Mouse (Mus musculus) heart, embryonic 16.5 days (tissue): ENCODE measurements around the gene Prkcz. TPM values are rescaled to one million over a fixed set of nuclear protein-coding genes. Genes with fewer than 3 reads are reported as not detected.
A peak's percentile ranks its signal among the peaks of the same experiment; 100 is the strongest.
"Not testable (repeated sequence)": the region's sequence is repeated elsewhere in the genome, so short reads cannot be mapped to it uniquely, and the experiment has no call there.

Experiments used
- ATAC-seq: fragments of 200-750 bp; cut with Nextera tagmentation; replicated peaks from 2 replicates; pipeline ENCODE4 v1.8.0; 2017; ENCODE audit warnings: moderate number of reproducible peaks; ENCODE audit not compliant: insufficient read depth, low FRiP score; ENCODE audit errors: extremely low read depth
- H3K27ac ChIP-seq: fragments of 300-500 bp; sonication (generic); 2 replicates; pipeline ENCODE4 v1.5.1; 2014; ENCODE audit warnings: mild to moderate bottlenecking, low read length, control low read depth, moderate library complexity
- H3K27me3 ChIP-seq: fragments of 300-500 bp; sonication (generic); 2 replicates; pipeline ENCODE4 v1.6.1; 2014; ENCODE audit warnings: low read length, mixed read lengths; ENCODE audit not compliant: control insufficient read depth, insufficient read depth
- H3K36me3 ChIP-seq: fragments of 300-500 bp; sonication (generic); 2 replicates; pipeline ENCODE4 v1.6.1; 2014; ENCODE audit not compliant: control insufficient read depth, insufficient read depth
- H3K4me1 ChIP-seq: fragments of 300-500 bp; sonication (generic); 2 replicates; pipeline ENCODE4 v1.6.1; 2014; ENCODE audit warnings: low read length, mixed read lengths; ENCODE audit not compliant: control insufficient read depth, insufficient read depth
- H3K4me2 ChIP-seq: fragments of 300-500 bp; sonication (generic); 2 replicates; pipeline ENCODE4 v1.6.1; 2014; ENCODE audit warnings: low read depth, mild to moderate bottlenecking, control low read depth, low read length
- H3K4me3 ChIP-seq: fragments of 300-500 bp; sonication (generic); 2 replicates; pipeline ENCODE4 v1.5.1; 2014; ENCODE audit warnings: mild to moderate bottlenecking, control low read depth, low read length
- H3K9ac ChIP-seq: fragments of 300-500 bp; sonication (generic); 2 replicates; pipeline ENCODE4 v1.6.1; 2014; ENCODE audit warnings: low read length, control low read depth
- H3K9me3 ChIP-seq: fragments of 300-500 bp; sonication (generic); replicated peaks from 2 replicates; pipeline ENCODE4 v1.6.1; 2016; ENCODE audit warnings: low read length; ENCODE audit not compliant: control insufficient read depth
- WGBS: fragments of 180-500 bp; shearing (Covaris S2); extraction: QIAGEN DNeasy Blood & Tissue Kit; methylation state at CpG from one replicate; pipeline ENCODE4 v1.1.7; 2014; 5-methylcytosine and 5-hydroxymethylcytosine counted together
- polyA plus RNA-seq: library from polyadenylated mRNA; unstranded; fragments of >200 nt; fragmentation: Nextera tagmentation; extraction: Ambion mirVana; gene quantifications from 2 replicates; pipeline ENCODE4 v1.2.1, GENCODE M21; 2015

Gene Prkcz
- polyA plus RNA-seq, 1 experiment from 2014 or later: 6.1 TPM

GRCm38 (mm10) chr4:155346350-155346749 is 14.8 kb downstream of the Prkcz start:
- H3K4me2 ChIP-seq: no peak overlapping the region
- 59% methylated on average over 12 of the region's 12 CpGs for WGBS
- H3K36me3 ChIP-seq: no peaks in the 10 kb centered on the region
- ATAC-seq: no peak
- H3K27ac ChIP-seq: no peak overlapping the region
- peaks cover 28% of the 10 kb centered on the region for H3K27me3 ChIP-seq
- H3K4me1 ChIP-seq: 0 out of 2 replicates have a peak, but pooled peaks cover 5% of the 10 kb centered on the region
- H3K9me3 ChIP-seq: no peaks in the 10 kb centered on the region
- H3K4me3 ChIP-seq: no peak overlapping the region
- H3K9ac ChIP-seq: no peak overlapping the region

- 2% methylated on average over 16 of the region's 16 CpGs for WGBS
- ATAC-seq: peak; percentile 72
- peak overlapping the region; percentile 82 for H3K4me2 ChIP-seq
- 0 out of 2 replicates have a peak, but pooled peaks cover 5% of the 10 kb centered on the region for H3K4me1 ChIP-seq
- peak overlapping the region; percentile 30; the same call in 1 of the 2 replicates for H3K9ac ChIP-seq
- no peaks in the 10 kb centered on the region for H3K9me3 ChIP-seq
- H3K27ac ChIP-seq: no peak overlapping the region
- H3K27me3 ChIP-seq: peaks cover 28% of the 10 kb centered on the region
- H3K36me3 ChIP-seq: no peaks in the 10 kb centered on the region
- peak overlapping the region; percentile 55 for H3K4me3 ChIP-seq
Observed at GRCm38 (mm10) chr4:155345608-155345953, 15.6 kb downstream of the Prkcz start.

- H3K9me3 ChIP-seq: no peaks in the 10 kb centered on the region
- H3K27ac ChIP-seq: no peak overlapping the region
- no peak; the same call in 1 of the 2 replicates for ATAC-seq
- no peaks in the 10 kb centered on the region for H3K36me3 ChIP-seq
- peaks cover 28% of the 10 kb centered on the region for H3K27me3 ChIP-seq
- peak overlapping the region; percentile 82 for H3K4me2 ChIP-seq
- 12% methylated on average over 47 of the region's 47 CpGs for WGBS
- H3K9ac ChIP-seq: peak overlapping the region; percentile 30; the same call in 1 of the 2 replicates
- H3K4me3 ChIP-seq: peak overlapping the region; percentile 55
- H3K4me1 ChIP-seq: 0 out of 2 replicates have a peak, but pooled peaks cover 5% of the 10 kb centered on the region
Observed at GRCm38 (mm10) chr4:155344716-155345607, 16.2 kb downstream of the Prkcz start.

- Histone ChIP-seq H3K27ac (no peak overlapping the region), H3K27me3 (peaks cover 28% of the 10 kb centered on the region), H3K4me3 (no peak overlapping the region), H3K9me3 (no peaks in the 10 kb centered on the region), H3K4me1 (0 out of 2 replicates have a peak, but pooled peaks cover 5% of the 10 kb centered on the region), H3K4me2 (no peak overlapping the region), H3K9ac (no peak overlapping the region), H3K36me3 (no peaks in the 10 kb centered on the region)
- WGBS: 49% methylated on average over 3 of the region's 3 CpGs
- ATAC-seq: no peak
Observed at GRCm38 (mm10) chr4:155344299-155344600, 16.9 kb downstream of the Prkcz start.

GRCm38 (mm10) chr4:155343415-155344298 is 17.5 kb downstream of the Prkcz start:
- Histone ChIP-seq H3K4me2 (no peak overlapping the region), H3K9ac (no peak overlapping the region), H3K4me3 (no peak overlapping the region), H3K27me3 (peaks cover 28% of the 10 kb centered on the region), H3K4me1 (0 out of 2 replicates have a peak, but pooled peaks cover 5% of the 10 kb centered on the region), H3K36me3 (no peaks in the 10 kb centered on the region), H3K9me3 (no peaks in the 10 kb centered on the region), H3K27ac (no peak overlapping the region)
- WGBS: 74% methylated on average over 14 of the region's 14 CpGs
- no peak for ATAC-seq

- no peaks in the 10 kb centered on the region for H3K9me3 ChIP-seq
- 85% methylated on average over 12 of the region's 12 CpGs for WGBS
- ATAC-seq: no peak
- H3K36me3 ChIP-seq: no peaks in the 10 kb centered on the region
- H3K9ac ChIP-seq: no peak overlapping the region
- H3K27ac ChIP-seq: no peak overlapping the region
- no peaks in the 10 kb centered on the region for H3K4me1 ChIP-seq
- no peaks in the 10 kb centered on the region for H3K27me3 ChIP-seq
- H3K4me3 ChIP-seq: no peak overlapping the region
- H3K4me2 ChIP-seq: no peak overlapping the region
Observed at GRCm38 (mm10) chr4:155336284-155337050, 24.7 kb downstream of the Prkcz start.

- Histone ChIP-seq H3K27ac (no peak overlapping the region), H3K4me2 (no peak overlapping the region), H3K27me3 (no peaks in the 10 kb centered on the region), H3K4me3 (no peak overlapping the region), H3K4me1 (no peaks in the 10 kb centered on the region), H3K9ac (no peak overlapping the region), H3K36me3 (no peaks in the 10 kb centered on the region), H3K9me3 (no peaks in the 10 kb centered on the region)
- ATAC-seq: no peak
- WGBS: 71% methylated on average over 7 of the region's 7 CpGs
Observed at GRCm38 (mm10) chr4:155332253-155332652, 28.9 kb downstream of the Prkcz start.

GRCm38 (mm10) chr4:155328385-155328784 is 32.8 kb downstream of the Prkcz start:
- WGBS: 84% methylated on average over 11 of the region's 11 CpGs
- H3K4me2 ChIP-seq, H3K27ac ChIP-seq, H3K27me3 ChIP-seq, H3K4me3 ChIP-seq, H3K4me1 ChIP-seq, H3K36me3 ChIP-seq, ATAC-seq, H3K9me3 ChIP-seq, H3K9ac ChIP-seq: not testable (repeated sequence)
